Mouse (Mus musculus) ES-E14 (cell line): ENCODE data around the gene Zdhhc17. TPM values are rescaled to one million over a fixed set of nuclear protein-coding genes. Genes with fewer than 3 reads are reported as not detected.

Experiments used
- DNase-seq: peaks from one replicate; pipeline ENCODE4 v3.0.0-alpha.2; 2013; ENCODE audit warnings: low read depth, low spot score
- H3K27ac ChIP-seq: 2 replicates; pipeline ENCODE4 v1.5.1; 2012; ENCODE audit warnings: low read depth, mild to moderate bottlenecking, low read length, moderate library complexity, mixed read lengths; ENCODE audit not compliant: poor library complexity, insufficient read depth, severe bottlenecking
- H3K36me3 ChIP-seq: 2 replicates; pipeline ENCODE4 v1.6.1; 2012; ENCODE audit warnings: mild to moderate bottlenecking, low read length, moderate library complexity, mixed read lengths; ENCODE audit not compliant: control insufficient read depth, poor library complexity, insufficient read depth, severe bottlenecking
- H3K4me1 ChIP-seq, 2 experiments: fragments of 150-350 bp in 1 of 2; sonication (generic) in 1 of 2; 2 replicates each; pipeline ENCODE4 v1.6.1; 2012; ENCODE audit warnings: low read length in 2 of 2, mild to moderate bottlenecking in 1 of 2, mixed read lengths in 1 of 2; ENCODE audit not compliant: control insufficient read depth in 2 of 2, insufficient read depth in 2 of 2, poor library complexity in 1 of 2
- H3K4me3 ChIP-seq, 2 experiments: fragments of 150-350 bp in 1 of 2; sonication (generic) in 1 of 2; 2 replicates each; pipeline ENCODE4 v1.5.1; 2012; ENCODE audit warnings: low read length in 2 of 2, low read depth in 1 of 2, mild to moderate bottlenecking in 1 of 2, mixed read lengths in 1 of 2; ENCODE audit not compliant: insufficient read depth in 1 of 2, poor library complexity in 1 of 2, severe bottlenecking in 1 of 2
- H3K9ac ChIP-seq: 2 replicates; pipeline ENCODE4 v1.6.1; 2012; ENCODE audit warnings: low read depth, mild to moderate bottlenecking, low read length, mixed read lengths; ENCODE audit not compliant: poor library complexity, insufficient read depth, severe bottlenecking
- H3K9me3 ChIP-seq: fragments of 150-350 bp; sonication (generic); 2 replicates; pipeline ENCODE4 v1.6.1; 2012; ENCODE audit warnings: low read depth, mild to moderate bottlenecking, low read length; ENCODE audit not compliant: control insufficient read depth, insufficient read depth
- CHD2 ChIP-seq: IDR thresholded peaks from 2 replicates; pipeline ENCODE4 v1.6.1; 2014; ENCODE audit warnings: mild to moderate bottlenecking, low read depth, low read length, inconsistent platforms
- HCFC1 ChIP-seq: IDR thresholded peaks from 2 replicates; pipeline ENCODE4 v1.6.1; 2012; ENCODE audit warnings: low read length, inconsistent platforms, borderline replicate concordance; ENCODE audit not compliant: insufficient read depth
- MAFK ChIP-seq: IDR thresholded peaks from 2 replicates; pipeline ENCODE4 v1.6.1; 2014; ENCODE audit warnings: mild to moderate bottlenecking, low read depth, low read length, inconsistent platforms; ENCODE audit not compliant: insufficient read depth
- ZC3H11A ChIP-seq: IDR thresholded peaks from 2 replicates; pipeline ENCODE4 v1.6.1; 2012; ENCODE audit warnings: low read depth, mild to moderate bottlenecking, inconsistent platforms, low read length, borderline replicate concordance
- ZNF384 ChIP-seq: IDR thresholded peaks from 2 replicates; pipeline ENCODE4 v1.6.1; 2012; ENCODE audit warnings: low read depth, low read length, inconsistent platforms
- in situ Hi-C, 2 experiments: fragments of 600-800 bp; cut with MboI; formaldehyde crosslinking; loops; one replicate each; pipeline ENCODE4 v1.15.1; 2025; ENCODE audit warnings: low sequenced_read_pairs in 2 of 2, inconsistent platforms in 1 of 2; ENCODE audit not compliant: unreplicated experiment in 2 of 2
- total RNA-seq: library from RNA; depleted of rRNA; stranded (reverse); fragments of 300-350 nt; gene quantifications from 2 replicates; pipeline ENCODE4 v1.2.3, GENCODE M21; 2012

Gene Zdhhc17
- total RNA-seq, 1 experiment: 26.2 TPM

- no peak for DNase-seq
- in situ Hi-C loops: no loop called here
- peaks cover 11 to 12% of the 10 kb centered on the region in 2 experiments for H3K4me1 ChIP-seq
- no peak overlapping the region for H3K9ac ChIP-seq
- TF ChIP-seq CHD2 (no peak), ZNF384 (no peak), MAFK (no peak), HCFC1 (no peak), ZC3H11A (no peak)
- H3K36me3 ChIP-seq: peaks cover 3% of the 10 kb centered on the region; the same call in 1 of the 2 replicates
- 0 out of 2 replicates have a peak, but pooled peaks cover 2% of the 10 kb centered on the region for H3K9me3 ChIP-seq
- no peak overlapping the region for H3K4me3 ChIP-seq
- H3K27ac ChIP-seq: no peak overlapping the region
Measured at GRCm38 (mm10) chr10:110922612-110923011, 87.3 kb downstream of the Zdhhc17 start.

DNA sequence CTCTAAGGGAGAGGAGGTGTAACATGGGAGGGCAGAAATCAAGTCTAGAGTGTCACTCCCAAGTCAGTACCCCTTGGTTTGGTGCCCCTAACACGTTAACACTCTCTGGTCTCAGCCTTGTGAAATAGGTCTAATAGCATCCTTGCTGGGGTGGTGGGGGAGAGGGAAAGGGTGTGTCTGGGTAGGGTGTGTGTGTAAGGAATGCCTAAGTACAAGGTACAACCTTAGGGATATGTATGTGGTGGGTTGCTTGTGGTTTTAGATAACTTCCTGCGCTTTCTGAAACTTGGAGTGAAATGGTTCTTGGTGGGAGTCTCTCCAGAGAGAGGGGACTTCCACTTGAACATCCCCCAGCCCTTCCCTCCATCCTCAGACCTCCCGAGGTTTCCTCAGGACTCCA is 88.0 kb downstream of the Zdhhc17 start:
- peaks cover 8 to 10% of the 10 kb centered on the region in 2 experiments for H3K4me1 ChIP-seq
- DNase-seq: no peak
- no peak overlapping the region for H3K27ac ChIP-seq
- peaks cover 3% of the 10 kb centered on the region; the same call in 1 of the 2 replicates for H3K36me3 ChIP-seq
- TF ChIP-seq MAFK: no peak
- TF ChIP-seq ZNF384: no peak
- no peak for TF ChIP-seq CHD2
- TF ChIP-seq HCFC1: no peak
- no peak for TF ChIP-seq ZC3H11A
- H3K9me3 ChIP-seq: 0 out of 2 replicates have a peak, but pooled peaks cover 2% of the 10 kb centered on the region
- H3K4me3 ChIP-seq: peak overlapping the region; percentile 7 to 11; a peak in 1 of 4 replicates
- H3K9ac ChIP-seq: 0 out of 2 replicates have a peak overlapping the region, but pooled peaks have one; percentile 11
- in situ Hi-C loops: no loop called here

GRCm38 (mm10) chr10:110920368-110920950 is 89.5 kb downstream of the Zdhhc17 start:
- Histone ChIP-seq H3K9ac (peak overlapping the region; percentile 78), H3K27ac (peak overlapping the region; percentile 82), H3K4me1 (peaks cover 4 to 6% of the 10 kb centered on the region in 2 experiments), H3K4me3 (peak overlapping the region; percentile 77 to 86), H3K36me3 (peaks cover 3% of the 10 kb centered on the region; the same call in 1 of the 2 replicates), H3K9me3 (0 out of 2 replicates have a peak, but pooled peaks cover 2% of the 10 kb centered on the region)
- DNase-seq: peak; percentile 53
- no peak for TF ChIP-seq CHD2
- TF ChIP-seq HCFC1: no peak
- TF ChIP-seq ZC3H11A: no peak
- TF ChIP-seq MAFK: no peak
- TF ChIP-seq ZNF384: no peak
- in situ Hi-C loops: no loop called here

DNA sequence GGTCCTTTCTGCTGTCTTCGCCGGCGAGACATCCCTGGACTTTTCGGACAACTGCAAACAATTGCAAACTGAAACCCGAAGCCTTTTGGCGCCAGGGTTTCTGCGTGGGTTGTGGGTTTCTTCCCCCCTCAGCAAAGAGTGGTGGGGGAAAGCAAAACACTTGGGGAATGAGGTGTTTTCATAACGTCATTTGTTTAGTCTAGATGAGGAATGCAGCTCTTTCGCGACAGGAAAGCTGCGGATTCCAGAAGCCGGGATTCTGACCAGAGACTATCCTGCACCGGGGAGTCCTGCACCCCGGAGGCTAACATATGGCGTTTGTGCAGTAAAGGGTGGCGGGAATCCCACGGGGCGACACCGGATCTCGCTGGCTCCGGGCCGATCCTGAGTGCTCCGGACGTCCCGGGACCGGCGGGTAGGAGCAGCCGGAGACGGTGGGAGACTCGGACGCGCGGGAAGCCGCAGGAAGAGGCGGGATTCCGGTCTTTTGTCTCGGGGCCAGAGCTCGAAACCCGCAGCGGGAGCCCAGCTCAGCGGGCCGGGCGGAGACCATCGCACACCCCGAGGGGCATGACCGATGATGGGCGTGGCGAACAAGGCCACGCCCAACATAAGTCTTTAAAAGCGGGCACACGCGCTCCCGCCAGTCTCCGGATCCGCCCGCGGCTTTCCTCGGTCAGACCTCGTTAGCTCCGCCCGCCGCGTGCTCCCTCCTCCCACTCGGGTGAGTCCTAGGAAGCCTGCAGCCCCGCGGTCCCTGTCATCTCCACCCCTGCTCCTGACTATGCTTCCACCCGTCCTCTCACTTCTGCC is 90.2 kb downstream of the Zdhhc17 start, which contains the start of gene Csrp2:
Gene Csrp2, plus strand, starts transcription at position 259 of the 813 bp plus-strand sequence.
- H3K9me3 ChIP-seq: 0 out of 2 replicates have a peak, but pooled peaks cover 2% of the 10 kb centered on the region

More for the DNA sequence above, 90.2 kb downstream of the Zdhhc17 start, which contains the start of gene Csrp2:
- Histone ChIP-seq H3K4me3 (peak within 1 kb of the TSS; percentile 77 to 86), H3K9ac (peak within 1 kb of the TSS; percentile 78), H3K27ac (peak within 1 kb of the TSS; percentile 82), H3K4me1 (peaks cover 4 to 5% of the 10 kb centered on the region in 2 experiments), H3K36me3 (peaks cover 3% of the 10 kb centered on the region; the same call in 1 of the 2 replicates)
- in situ Hi-C loops: no loop called here
- DNase-seq: peak; percentile 90
- TF ChIP-seq ZNF384 (no peak), MAFK (no peak), CHD2 (no peak), ZC3H11A (no peak)
